Mouse (Mus musculus): Measurements from ENCODE around the gene Cntn3.
A peak's percentile ranks its signal among the peaks of the same experiment; 100 is the strongest.
"Not testable (repeated sequence)": the region's sequence is repeated elsewhere in the genome, so short reads cannot be mapped to it uniquely, and the experiment has no call there.

Cntn3 gene

GRCm38 (mm10) chr6:102573001-102573400 lies at the start of gene Cntn3:
Cntn3 (minus strand) TSS chr6:102573101.
- DNase-seq (ENCODE audit: low spot score in 2 of 2) = not testable (repeated sequence)

- DNase-seq (ENCODE audit: low spot score in 2 of 2) = no peak
Observed at GRCm38 (mm10) chr6:102600773-102601172, 27.9 kb upstream of the Cntn3 start.

- no peak for DNase-seq (ENCODE audit: low spot score in 2 of 2)
Observed at GRCm38 (mm10) chr6:102597756-102598155, 24.9 kb upstream of the Cntn3 start.

DNA sequence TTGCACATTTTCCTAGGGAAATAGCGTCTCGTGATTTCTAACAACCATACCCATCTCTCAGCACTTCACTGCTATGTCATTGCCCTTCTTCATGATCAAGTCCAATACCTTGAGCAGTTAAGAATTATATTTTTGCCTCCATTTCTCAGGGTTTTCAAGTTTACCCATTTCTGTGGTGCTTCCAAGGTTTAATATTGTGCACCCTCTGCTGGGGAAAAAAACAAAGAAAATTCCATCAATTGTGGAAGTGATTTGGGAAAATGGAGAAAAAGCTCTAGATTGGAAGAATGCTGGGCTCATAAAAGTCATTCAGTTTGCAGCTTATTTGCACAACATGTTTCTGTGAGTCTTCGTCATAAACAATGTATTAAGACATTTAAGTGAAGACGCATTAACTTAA lies 17.2 kb upstream of the Cntn3 start:
- DNase-seq (ENCODE audit: low spot score in 2 of 2) = no peak

DNA sequence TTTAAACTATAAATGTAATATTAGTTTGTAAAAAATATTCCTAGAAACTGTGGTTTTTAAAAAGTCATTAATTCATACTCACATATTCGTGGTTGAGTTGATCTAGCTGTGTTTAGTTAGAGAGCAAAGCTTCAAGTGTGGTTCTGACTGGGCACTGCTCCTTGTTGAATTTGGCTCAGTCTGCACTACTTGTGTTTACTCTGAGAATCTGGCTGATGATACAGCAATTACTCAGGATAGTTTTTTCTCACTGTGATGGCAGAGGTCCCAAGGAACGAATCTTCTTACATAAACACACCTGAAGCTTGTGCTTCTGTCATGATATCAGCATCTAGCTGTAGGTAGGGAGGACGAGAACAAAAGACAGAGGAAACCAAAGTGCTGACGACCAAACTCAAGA lies 16.4 kb upstream of the Cntn3 start:
- no peak for DNase-seq (ENCODE audit: low spot score in 2 of 2)

GRCm38 (mm10) chr6:102586056-102586455 lies 13.2 kb upstream of the Cntn3 start:
- no peak for DNase-seq (ENCODE audit: low spot score in 2 of 2)

DNA sequence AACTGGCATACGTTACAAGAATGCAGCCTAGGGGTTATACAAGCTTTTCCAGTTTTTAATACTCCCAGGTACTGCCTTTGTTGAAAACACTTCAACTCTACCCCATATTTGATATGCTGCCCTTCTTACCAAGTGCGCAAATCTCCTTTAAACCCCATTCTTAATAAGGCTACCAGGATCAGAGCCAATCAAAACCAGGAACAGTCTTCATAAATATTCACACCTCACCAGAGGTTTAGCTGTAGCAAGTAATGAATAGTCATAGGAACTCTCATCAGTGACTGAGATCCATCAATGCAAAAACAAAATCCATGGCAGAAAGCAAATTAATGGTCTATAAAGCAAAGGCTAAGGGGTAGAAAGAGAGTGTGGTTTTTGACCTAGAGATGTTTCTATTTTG lies 10.7 kb upstream of the Cntn3 start:
- DNase-seq (ENCODE audit: low spot score in 2 of 2) = no peak

GRCm38 (mm10) chr6:102567496-102567895 lies 5.4 kb downstream of the Cntn3 start:
- DNase-seq (ENCODE audit: low spot score in 2 of 2) = no peak

DNA sequence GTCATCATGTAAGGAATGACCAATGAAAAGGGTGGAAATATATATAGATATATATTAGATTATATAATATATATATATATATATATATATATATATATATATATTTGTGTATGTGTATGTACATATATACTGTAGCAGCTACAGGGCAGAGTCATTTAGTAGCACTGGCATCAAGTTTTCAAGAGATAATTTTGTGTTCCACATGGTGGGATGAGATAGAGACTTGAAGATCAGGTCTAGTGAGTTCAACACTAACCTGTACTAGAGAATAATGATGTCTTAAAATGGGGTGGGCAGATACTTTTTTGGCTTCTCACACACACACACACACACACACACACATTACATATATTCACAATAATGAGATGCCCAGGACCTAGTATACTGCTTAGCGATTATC lies 7.7 kb downstream of the Cntn3 start:
- no peak for DNase-seq (ENCODE audit: low spot score in 2 of 2)

DNA sequence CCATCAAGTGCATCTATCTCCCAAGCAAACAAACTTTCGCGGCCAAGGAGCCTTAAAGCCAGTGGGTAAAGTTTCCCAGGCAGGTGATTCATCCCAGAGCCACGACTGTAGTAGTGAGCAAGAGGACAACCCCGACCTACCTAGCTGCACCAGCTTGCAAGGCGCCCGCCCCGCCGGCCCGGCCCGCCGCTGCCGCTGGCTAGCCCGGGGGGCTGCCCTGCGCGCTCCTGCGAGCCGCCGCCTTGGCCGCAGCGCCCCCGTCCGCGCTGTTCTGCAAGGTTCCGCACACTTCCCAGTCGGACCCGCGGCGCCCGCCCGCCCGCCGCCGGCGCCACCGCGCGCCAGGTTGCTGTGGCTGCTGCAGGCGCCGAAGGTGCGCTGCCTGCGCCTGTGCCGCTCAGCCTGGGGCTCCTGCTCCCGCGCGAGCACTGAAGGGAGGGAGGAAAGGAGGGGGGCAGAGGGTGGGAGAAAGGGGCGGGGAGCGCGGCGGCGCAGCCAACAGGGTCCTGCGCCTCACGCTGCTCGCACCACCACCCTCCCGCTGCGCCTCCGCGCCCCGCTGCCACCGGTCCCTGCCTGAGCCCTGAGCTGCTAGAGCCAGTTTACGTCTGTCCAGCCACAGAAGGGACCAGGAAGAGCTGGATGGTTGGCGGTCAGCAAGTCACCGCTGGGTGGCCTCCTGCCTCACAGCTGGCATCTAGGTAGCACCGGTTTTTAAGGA lies 8.7 kb downstream of the Cntn3 start:
- peak in 1 of 2 experiments; percentile 1 for DNase-seq (ENCODE audit: low spot score in 2 of 2)

- no peak for DNase-seq (ENCODE audit: low spot score in 2 of 2)
Observed at GRCm38 (mm10) chr6:102563431-102563830, 9.5 kb downstream of the Cntn3 start.

DNA sequence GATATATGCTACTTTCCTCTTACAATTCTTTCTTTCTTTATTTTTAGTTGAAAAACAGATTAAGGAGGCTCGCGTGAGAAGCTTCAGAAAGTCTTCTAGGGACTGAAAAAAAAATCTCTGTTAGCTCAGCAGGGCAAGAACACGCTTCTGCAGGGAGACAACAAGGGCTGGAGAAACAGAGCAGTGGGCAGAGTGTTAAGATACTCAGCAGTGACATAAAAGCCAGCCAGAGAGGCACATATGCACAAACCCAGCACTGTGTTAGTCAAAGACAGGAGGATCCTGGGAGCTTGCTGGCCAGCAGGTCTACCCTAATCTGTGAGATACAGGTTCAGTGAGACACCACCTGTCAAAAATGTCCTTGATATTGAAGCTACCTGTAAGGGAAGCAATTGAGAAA lies 15.4 kb downstream of the Cntn3 start:
- DNase-seq (ENCODE audit: low spot score in 2 of 2) = no peak

DNA sequence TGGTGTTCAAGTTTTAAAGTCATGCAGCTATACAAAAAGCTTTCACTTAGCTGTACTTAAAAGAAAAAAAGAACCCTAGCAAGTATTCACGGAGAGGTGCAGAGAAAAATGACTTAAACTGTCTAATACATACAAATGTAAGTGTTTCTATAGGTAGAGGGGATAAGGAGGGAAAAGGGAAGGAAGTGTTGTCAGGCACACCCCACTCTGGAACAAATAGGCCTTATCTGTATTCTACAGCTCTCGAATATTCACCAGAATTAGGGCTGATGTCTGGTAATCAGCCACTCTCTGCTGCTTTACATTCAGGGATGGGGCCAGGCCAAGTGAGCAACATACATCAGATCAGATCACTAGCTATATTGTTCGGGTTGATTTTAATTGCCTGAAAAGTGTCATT lies 16.4 kb downstream of the Cntn3 start:
- no peak for DNase-seq (ENCODE audit: low spot score in 2 of 2)

- DNase-seq (ENCODE audit: low spot score in 2 of 2) = no peak
Observed at GRCm38 (mm10) chr6:102555814-102556437, 17.0 kb downstream of the Cntn3 start.

- DNase-seq (ENCODE audit: low spot score in 2 of 2) = no peak
Observed at GRCm38 (mm10) chr6:102555067-102555657, 17.7 kb downstream of the Cntn3 start.

GRCm38 (mm10) chr6:102541633-102542412 lies 31.1 kb downstream of the Cntn3 start:
- no peak for DNase-seq (ENCODE audit: low spot score in 2 of 2)

DNA sequence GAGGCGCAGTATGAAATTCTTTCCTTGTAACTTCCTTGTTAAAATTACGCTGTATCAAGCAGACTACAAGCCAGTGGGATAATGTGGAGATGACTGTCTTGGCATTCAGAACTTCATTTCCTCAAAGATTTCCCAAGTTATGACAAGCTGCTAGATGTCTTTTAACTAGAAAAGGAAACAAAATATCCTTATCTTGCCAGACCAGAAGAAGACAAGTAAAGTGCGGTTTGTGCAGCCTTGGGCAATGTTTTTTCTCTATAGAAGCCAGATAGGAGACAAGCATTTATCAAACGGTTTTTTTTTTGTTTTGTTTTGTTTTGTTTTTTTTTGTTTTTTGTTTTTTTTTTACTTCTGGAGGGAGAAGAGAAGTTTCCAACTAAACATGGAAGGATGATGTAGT lies 37.3 kb downstream of the Cntn3 start:
- DNase-seq (ENCODE audit: low spot score in 2 of 2) = no peak

DNA sequence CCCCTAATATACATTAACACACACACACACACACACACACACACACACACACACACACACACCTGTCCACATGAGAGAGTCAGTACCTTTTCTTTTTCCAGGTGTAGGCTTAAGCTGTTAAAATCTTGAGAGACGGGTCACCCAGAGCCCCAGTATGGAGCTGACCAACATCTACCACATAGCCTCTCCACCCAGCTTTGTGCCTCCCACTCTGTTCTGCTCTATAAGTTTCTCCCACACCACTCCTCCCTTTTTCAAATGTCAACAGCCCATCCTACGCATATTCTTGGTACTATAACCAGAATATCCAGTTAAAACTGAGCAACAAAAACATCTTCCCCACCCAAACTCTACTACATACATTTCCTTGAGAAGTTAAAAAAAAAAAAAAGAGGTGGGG lies 49.9 kb downstream of the Cntn3 start:
- no peak for DNase-seq (ENCODE audit: low spot score in 2 of 2)

DNA sequence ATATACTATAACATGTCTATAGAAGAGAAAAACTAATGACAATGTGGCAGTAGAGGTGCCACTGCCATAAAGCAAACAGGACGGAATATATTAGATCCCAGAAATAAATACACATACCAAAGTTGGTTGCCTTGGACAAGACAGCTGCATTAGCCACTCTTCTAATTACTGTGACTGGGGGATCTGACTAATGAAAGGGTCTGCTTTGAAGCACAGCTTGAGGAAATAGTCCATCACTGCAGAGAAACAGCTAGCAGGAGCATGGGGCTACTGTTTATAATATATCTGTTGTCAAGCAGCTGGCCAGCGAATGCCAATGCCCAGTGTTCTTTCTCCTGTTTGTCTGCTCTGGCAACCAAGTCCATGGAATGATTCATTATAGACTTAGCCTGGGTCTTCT lies 51.9 kb downstream of the Cntn3 start:
- DNase-seq (ENCODE audit: low spot score in 2 of 2) = no peak

GRCm38 (mm10) chr6:102515231-102515630 lies 57.7 kb downstream of the Cntn3 start:
- no peak for DNase-seq (ENCODE audit: low spot score in 2 of 2)

DNA sequence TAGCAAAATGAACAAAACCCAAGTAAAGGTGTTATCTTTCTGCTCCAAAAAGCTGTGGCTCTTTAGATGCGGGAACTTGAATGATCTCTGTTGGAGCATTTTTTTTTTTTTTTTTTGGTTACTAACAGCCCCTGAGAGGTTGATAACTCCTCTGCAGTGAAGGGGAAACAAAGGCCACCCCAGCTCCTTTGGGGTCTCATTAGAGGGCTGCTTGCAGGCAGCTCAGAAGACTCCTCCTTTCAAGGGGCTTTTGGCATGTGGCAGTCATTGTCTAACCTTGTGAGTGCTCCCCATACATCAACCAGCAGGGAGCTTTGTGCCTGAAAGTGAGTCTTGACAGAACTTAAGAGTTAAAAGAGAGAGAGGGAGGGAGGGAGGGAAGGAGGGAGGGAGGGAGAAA lies 60.8 kb downstream of the Cntn3 start:
- DNase-seq (ENCODE audit: low spot score in 2 of 2) = no peak

DNA sequence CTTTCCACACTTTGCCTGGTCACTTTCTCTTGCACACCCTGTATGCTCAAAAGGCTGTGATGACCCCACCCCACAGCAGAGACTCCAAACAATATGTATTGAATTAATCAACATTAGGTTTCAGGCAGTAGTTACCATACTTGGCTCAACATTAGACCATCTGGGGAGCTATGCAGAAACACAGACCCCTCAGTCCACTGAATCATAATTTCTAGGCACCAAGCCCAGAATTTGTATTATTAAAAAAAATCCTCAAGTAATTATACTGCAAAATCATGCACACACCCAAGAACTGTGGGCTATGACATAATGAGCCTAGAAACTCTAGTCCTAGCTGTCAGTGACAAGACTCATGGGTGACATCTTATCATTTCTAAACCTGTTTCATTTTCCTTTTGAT lies 87.4 kb downstream of the Cntn3 start:
- no peak for DNase-seq (ENCODE audit: low spot score in 2 of 2)

Measured in urinary bladder, postnatal 36 days (tissue).